Mouse (Mus musculus): Measurements from ENCODE around the gene Olfr963.
"Not testable (repeated sequence)": the region's sequence is repeated elsewhere in the genome, so short reads cannot be mapped to it uniquely, and the experiment has no call there.

Gene Olfr963

GRCm38 (mm10) chr9:39666905-39667304 is at the start of gene Olfr963:
Gene Olfr963 (plus strand): TSS chr9:39667205.
- DNase-seq (ENCODE audit: low read depth, low spot score), result no peak

GRCm38 (mm10) chr9:39621073-39621472 is 45.9 kb upstream of the Olfr963 start, which contains the start of gene Olfr960:
Gene Olfr960 (plus strand): TSS chr9:39621373.
- DNase-seq (ENCODE audit: low read depth, low spot score), result no peak

- DNase-seq (ENCODE audit: low read depth, low spot score), result no peak
Observed at GRCm38 (mm10) chr9:39623783-39624182, 43.2 kb upstream of the Olfr963 start.

DNA sequence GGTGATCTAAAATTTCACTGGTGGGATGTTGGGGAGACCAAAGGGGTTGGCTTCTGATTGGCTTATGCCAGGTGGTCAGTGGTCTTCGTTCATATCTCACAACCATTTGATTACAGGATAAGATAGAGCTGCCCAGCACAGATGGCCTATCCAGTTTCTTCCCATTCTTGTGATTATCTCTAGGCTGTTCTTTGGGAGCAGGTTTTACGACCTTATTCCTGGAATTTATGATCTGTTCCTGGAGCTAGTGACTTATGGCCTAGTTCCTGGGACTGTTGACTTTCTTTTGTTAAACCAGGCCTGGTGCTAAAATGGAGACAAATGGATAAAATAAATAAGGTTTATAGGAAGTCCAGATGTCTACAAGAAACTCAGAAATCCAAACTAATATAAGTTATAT is 42.3 kb upstream of the Olfr963 start:
- no peak for DNase-seq (ENCODE audit: low read depth, low spot score)

DNA sequence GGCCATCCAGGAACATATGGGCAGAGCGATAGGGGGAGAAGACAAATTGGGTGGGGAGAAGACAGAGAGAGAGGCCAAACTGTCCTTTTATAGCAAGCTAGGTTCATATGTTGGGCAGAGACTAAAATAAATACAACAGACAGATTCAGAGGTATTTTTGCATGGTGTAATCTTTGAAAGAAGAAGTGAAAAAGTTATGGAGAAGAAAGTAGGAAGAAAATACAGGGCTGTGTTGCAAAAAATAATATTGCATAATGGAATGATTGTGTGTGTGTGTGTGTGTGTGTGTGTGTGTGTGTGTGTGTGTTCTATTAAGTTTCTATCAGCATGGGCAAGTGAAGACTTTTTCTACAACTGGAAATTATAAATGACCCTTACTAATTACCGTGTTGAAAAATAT is 37.9 kb upstream of the Olfr963 start:
- no peak for DNase-seq (ENCODE audit: low read depth, low spot score)

DNA sequence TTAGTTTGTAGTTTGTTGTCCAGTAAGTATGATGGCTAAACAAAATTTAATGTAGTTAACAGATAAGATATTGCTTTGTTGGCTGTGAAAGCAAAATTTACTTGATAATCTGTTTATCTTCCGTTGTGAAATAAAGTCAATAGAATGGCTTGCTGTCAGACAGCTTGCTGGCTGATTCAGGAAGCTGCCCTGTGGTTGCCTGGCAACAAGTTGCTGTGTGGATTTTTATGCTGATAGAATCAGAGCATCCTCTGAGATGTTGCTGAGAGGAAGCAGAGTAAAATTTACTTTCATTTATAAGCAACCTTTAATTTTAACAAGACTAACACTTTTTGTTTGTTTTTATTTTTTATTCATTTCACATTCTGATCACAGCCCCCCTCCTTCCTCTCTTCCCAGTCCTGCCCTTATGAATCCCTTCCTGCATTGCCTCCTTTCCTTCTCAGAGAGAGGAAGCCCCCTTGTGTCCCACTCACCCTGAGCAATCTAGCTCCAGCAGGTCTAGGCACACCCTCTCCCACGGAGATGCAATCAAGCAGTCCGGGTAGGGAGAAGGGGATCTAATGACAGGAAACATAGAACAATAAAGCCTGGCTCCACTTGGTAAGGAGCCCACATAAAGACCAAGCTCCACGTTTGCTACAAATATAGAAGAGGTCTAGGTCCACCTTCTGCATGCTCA is 33.0 kb upstream of the Olfr963 start:
- DNase-seq (ENCODE audit: low read depth, low spot score), result no peak

DNA sequence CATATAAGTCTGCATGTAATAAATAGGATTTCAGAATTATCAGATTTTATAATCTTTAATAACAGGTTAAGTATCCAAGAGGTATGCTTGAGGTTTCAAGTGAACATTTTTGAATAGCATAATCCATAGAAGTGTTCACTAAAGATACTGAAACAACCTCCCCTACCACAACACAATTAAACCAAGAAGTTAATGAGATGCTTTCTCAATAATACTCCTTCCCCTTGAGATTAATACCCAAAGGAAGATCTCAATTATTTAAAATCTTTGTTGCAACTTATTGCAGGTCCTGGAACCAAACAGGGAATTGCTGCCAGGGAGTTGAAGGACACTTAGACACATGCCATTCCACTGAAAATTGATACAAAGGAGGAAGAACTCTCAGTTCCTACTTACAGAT is 22.2 kb upstream of the Olfr963 start, which contains the start of gene Olfr961:
TSS of gene Olfr961 (plus strand) at position 301 of the 400 bp plus-strand sequence.
- DNase-seq (ENCODE audit: low read depth, low spot score), result no peak

DNA sequence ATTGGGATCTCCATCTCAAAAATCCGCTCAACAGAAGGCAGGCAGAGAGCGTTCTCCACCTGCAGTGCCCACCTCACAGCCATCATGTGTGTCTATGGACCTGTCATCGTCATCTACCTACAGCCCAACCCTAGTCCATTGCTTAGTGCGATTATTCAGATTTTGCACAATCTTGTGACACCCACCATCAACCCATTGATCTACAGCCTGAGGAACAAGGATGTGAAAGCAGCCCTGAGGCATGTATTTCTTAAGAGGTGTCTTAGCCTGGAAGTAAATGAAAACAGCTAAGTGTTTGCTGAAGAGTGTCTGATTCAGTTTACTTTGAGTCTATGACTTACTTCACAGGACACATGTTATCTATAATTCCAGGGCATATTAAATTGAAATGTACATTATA is 19.6 kb upstream of the Olfr963 start:
- DNase-seq (ENCODE audit: low read depth, low spot score), result no peak

DNA sequence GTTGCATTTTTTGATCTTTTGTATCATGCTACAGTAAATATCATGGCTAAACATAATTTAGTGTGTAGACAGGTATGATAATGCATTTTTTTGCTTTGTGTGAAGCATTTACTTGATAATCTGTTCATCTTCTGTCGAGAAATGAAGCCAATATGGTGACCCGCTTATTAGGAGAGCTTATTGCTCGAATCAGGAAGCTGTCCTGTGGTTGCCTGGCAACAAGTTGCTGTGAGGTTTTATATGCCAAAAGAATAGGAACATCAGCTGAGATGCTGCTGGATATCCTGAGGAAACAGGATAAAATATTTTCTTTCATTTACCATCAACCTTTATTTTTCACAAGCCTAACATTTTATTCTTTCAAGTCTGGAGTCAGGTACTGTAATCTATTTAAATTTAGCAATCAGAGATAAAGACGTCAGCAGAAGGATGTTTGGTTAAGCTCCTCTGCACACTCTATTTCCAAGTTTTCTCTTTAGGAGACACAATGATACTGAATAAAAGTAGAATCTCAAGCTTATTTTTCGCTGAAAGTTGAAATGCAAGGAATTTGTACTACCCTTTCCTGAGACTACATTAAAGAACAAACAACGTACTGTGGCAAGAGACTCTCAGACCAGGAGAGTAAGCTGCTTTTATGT is 12.1 kb upstream of the Olfr963 start:
- DNase-seq (ENCODE audit: low read depth, low spot score), result no peak

DNA sequence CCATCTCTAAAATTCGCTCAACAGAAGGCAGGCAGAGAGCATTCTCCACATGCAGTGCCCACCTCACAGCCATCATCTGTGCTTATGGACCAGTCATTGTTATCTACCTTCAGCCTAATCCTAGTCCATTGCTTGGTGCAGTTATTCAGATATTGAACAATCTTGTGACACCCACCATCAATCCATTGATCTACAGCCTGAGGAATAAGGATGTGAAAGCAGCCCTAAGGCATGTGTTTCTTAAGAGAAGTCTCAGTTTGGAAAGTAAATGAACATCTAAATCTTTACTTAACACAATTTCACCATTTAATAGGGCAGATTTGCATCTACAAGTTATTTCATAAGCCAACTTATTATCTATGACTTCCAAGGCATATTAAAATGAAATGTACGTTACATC is 2.7 kb downstream of the Olfr963 start:
- DNase-seq (ENCODE audit: low read depth, low spot score), result no peak

DNA sequence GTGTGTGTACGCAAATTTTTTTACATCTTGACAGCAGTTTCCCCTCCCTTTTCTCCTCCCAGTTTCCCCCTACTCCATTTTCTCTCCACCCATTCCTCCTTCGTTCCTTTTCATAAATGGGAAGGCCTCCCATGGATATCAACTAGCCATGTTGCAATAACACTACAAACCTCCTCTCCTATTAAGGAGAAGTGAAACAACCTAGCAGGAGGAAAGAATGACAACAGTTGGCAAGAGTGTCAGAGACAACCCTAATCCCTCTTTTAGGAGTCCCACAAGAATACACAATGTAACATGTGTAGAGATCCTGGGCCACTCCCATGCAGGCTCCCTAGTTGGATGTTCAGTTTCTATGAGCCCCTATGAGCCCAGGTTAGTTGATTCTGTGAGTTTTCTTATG is 7.8 kb downstream of the Olfr963 start:
- DNase-seq (ENCODE audit: low read depth, low spot score), result no peak

GRCm38 (mm10) chr9:39678557-39678956 is 11.6 kb downstream of the Olfr963 start:
- DNase-seq (ENCODE audit: low read depth, low spot score), result no peak

DNA sequence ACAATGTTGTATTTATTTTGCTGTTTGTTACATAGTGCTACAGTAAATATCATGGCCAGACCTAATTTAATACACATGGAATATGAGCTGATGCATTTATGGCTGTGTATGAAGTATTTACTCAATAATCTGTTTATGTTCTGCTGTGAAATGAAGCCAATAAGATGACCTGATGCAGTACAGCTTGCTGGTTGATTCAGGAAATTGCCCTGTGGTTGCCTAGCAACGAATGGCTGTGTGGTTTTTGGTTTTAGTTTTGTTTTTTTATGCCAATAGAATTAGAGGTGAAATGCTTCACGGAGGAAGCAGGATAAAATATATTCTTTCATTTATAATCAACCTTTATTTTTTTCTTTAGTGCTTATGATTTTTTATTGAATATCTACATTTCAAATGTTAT is 12.3 kb downstream of the Olfr963 start:
- no peak for DNase-seq (ENCODE audit: low read depth, low spot score)

DNA sequence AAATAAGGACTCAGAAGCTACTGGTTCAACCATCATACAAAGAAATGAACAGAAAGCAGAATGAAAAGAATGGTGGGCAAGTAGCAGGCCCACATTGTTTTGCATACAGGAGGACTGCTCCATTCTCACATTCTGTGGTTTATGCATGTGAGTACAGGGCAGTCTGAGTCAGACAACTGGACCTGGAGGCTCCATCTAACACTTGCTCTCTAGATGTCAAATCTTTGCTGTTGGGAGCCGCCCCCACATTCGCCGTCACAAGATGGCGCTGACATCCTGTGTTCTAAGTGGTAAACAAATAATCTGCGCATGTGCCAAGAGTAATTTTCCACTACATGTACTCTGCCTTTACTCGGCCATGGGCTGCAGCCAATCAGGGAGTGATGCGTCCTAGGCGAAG is 34.1 kb downstream of the Olfr963 start:
- not testable (repeated sequence) for DNase-seq (ENCODE audit: low read depth, low spot score)

GRCm38 (mm10) chr9:39707017-39707416 is 40.0 kb downstream of the Olfr963 start, which contains the start of gene Olfr149:
Gene Olfr149 (minus strand): TSS chr9:39707117.
- no peak for DNase-seq (ENCODE audit: low read depth, low spot score)

DNA sequence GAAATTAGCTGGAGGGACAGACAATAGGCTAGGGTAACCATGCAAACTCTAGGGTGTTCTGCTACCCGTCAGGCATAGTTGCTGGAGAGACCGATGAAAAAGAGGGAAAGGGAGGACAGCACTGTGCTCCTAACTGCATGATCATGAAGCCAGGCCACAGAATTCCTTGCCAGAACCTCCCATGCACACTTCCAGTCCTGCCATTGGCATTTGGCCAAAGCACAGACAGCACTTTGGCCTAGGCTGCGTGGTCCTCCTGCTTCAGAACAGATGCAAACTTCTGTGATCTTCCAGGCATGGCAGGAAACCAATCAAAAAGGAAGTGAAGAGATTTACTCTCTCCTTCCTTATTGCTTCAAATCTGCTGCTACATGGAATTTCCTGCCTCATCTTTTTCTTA is 42.0 kb downstream of the Olfr963 start:
- DNase-seq (ENCODE audit: low read depth, low spot score), result no peak

GRCm38 (mm10) chr9:39711053-39711452 is 44.0 kb downstream of the Olfr963 start, which contains the start of gene Olfr965:
Gene Olfr965 (plus strand): TSS chr9:39711353.
- DNase-seq (ENCODE audit: low read depth, low spot score), result no peak
